Mouse (Mus musculus) kidney, embryonic 15.5 days (tissue): ENCODE measurements around the gene Cdca7l. TPM values are rescaled to one million over a fixed set of nuclear protein-coding genes. Genes with fewer than 3 reads are reported as not detected.
"Not testable (repeated sequence)": the region's sequence is repeated elsewhere in the genome, so short reads cannot be mapped to it uniquely, and the experiment has no call there.

Source experiments
- ATAC-seq: fragments of 200-750 bp; cut with Nextera tagmentation; replicated peaks from 2 replicates; pipeline ENCODE4 v1.8.0; 2017; ENCODE audit warnings: moderate TSS enrichment; ENCODE audit not compliant: low FRiP score
- H3K27ac ChIP-seq: fragments of 300-500 bp; sonication (generic); 2 replicates; pipeline ENCODE4 v1.5.1; 2015; ENCODE audit warnings: mild to moderate bottlenecking, inconsistent platforms
- H3K27me3 ChIP-seq: fragments of 300-500 bp; sonication (generic); 2 replicates; pipeline ENCODE4 v1.6.1; 2015; ENCODE audit warnings: inconsistent platforms
- H3K36me3 ChIP-seq: fragments of 300-500 bp; sonication (generic); 2 replicates; pipeline ENCODE4 v1.6.1; 2015; ENCODE audit warnings: inconsistent platforms
- H3K4me1 ChIP-seq: fragments of 300-500 bp; sonication (generic); 2 replicates; pipeline ENCODE4 v1.6.1; 2015; ENCODE audit warnings: inconsistent platforms
- H3K4me2 ChIP-seq: fragments of 300-500 bp; sonication (generic); 2 replicates; pipeline ENCODE4 v1.6.1; 2015; ENCODE audit warnings: moderate library complexity, mild to moderate bottlenecking, inconsistent platforms
- H3K4me3 ChIP-seq: fragments of 300-500 bp; sonication (generic); replicated peaks from 2 replicates; pipeline ENCODE4 v1.5.1; 2015; ENCODE audit warnings: mild to moderate bottlenecking, inconsistent platforms
- H3K9ac ChIP-seq: fragments of 300-500 bp; sonication (generic); 2 replicates; pipeline ENCODE4 v1.6.1; 2015; ENCODE audit warnings: mild to moderate bottlenecking, inconsistent platforms
- H3K9me3 ChIP-seq: fragments of 300-500 bp; sonication (generic); replicated peaks from 2 replicates; pipeline ENCODE4 v1.6.1; 2016; ENCODE audit warnings: inconsistent platforms
- WGBS: fragments of 180-500 bp; shearing (Covaris S2); methylation state at CpG from one replicate; pipeline ENCODE4 v1.1.7; 2015; ENCODE audit warnings: mixed read lengths; 5-methylcytosine and 5-hydroxymethylcytosine counted together
- polyA plus RNA-seq: library from polyadenylated mRNA; unstranded; fragments of >200 nt; fragmentation: Nextera tagmentation; extraction: Ambion mirVana; gene quantifications from 2 replicates; pipeline ENCODE4 v1.2.1, GENCODE M21; 2015

Gene Cdca7l
- polyA plus RNA-seq, 1 experiment from 2014 or later: 56.0 TPM

DNA sequence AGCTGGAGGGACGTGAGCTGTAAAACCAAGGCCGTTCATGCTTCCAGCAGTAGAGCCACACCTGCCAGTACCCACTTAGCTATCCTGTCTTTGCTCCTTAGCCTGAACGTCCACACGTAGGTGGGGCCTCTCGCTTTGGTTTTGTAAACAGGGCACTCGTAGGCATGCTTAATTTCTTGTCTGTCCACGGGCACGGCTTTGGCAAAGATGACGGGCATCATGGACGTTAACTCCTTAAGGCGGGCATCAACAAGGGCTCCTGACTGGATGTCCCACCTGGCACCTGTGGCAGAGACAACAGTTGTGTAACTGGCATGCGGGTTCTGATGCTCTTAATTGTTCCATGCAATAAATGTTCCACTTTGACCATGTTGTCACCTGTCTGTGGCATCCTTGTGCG lies 74.3 kb downstream of the Cdca7l start:
- 94% methylated on average over 13 of the region's 13 CpGs for WGBS
- Histone ChIP-seq H3K9me3 (no peaks in the 10 kb centered on the region), H3K4me1 (no peaks in the 10 kb centered on the region), H3K27me3 (no peaks in the 10 kb centered on the region), H3K9ac (no peak overlapping the region), H3K4me3 (no peak overlapping the region), H3K4me2 (no peak overlapping the region), H3K27ac (no peak overlapping the region), H3K36me3 (peaks cover 75% of the 10 kb centered on the region)
- ATAC-seq: no peak

DNA sequence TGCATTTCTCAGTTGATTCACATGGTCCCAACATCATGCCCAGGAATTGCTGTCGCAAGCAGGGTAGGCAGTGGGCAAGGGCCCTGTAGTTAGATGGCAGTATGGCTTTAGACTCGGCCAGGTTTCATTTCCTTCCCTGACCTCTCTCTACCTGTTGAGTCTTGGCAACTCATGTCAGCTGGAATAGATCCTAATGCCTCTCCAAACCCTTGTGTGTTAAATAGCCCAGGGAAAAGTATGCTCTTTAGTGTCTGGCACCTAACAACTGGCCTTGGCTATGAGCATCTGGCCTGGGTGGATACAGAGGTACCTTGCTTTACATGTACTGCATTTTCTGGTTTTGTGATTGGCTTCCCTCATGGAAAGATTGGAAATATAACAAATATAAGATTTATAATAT lies 80.5 kb downstream of the Cdca7l start:
- WGBS: 93% methylated on average over 2 of the region's 2 CpGs
- Histone ChIP-seq H3K27ac (no peak overlapping the region), H3K4me3 (no peak overlapping the region), H3K4me2 (no peak overlapping the region), H3K9me3 (no peaks in the 10 kb centered on the region), H3K27me3 (no peaks in the 10 kb centered on the region), H3K36me3 (peaks cover 15% of the 10 kb centered on the region), H3K9ac (no peak overlapping the region), H3K4me1 (no peaks in the 10 kb centered on the region)
- ATAC-seq: no peak

DNA sequence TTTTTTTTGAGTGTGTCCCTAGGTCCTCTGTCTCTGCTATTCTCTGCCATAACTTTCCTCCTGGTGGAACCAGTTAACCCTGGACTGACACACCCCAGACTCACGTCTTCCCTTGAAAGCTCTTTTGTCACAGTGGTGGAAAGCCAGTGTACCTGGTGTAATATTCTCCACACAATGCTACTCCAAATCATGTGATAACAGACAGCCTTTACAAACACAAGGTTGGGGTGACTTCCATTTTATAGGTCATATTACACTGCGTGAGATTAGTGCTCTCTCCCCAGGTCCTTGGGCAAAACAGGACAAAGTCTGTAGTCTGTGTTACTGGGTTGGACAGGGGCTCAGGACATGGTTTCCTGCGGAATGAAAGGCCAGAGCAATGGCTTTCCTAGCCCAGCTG lies 83.3 kb downstream of the Cdca7l start:
- no peaks in the 10 kb centered on the region for H3K27me3 ChIP-seq
- H3K9ac ChIP-seq: no peak overlapping the region
- H3K4me3 ChIP-seq: no peak overlapping the region
- H3K9me3 ChIP-seq: no peaks in the 10 kb centered on the region
- no peaks in the 10 kb centered on the region for H3K4me1 ChIP-seq
- H3K27ac ChIP-seq: no peak overlapping the region
- no peak overlapping the region for H3K4me2 ChIP-seq
- no peak for ATAC-seq
- H3K36me3 ChIP-seq: peaks cover 4% of the 10 kb centered on the region; the same call in 1 of the 2 replicates
- 71% methylated on average over 3 of the region's 3 CpGs for WGBS

DNA sequence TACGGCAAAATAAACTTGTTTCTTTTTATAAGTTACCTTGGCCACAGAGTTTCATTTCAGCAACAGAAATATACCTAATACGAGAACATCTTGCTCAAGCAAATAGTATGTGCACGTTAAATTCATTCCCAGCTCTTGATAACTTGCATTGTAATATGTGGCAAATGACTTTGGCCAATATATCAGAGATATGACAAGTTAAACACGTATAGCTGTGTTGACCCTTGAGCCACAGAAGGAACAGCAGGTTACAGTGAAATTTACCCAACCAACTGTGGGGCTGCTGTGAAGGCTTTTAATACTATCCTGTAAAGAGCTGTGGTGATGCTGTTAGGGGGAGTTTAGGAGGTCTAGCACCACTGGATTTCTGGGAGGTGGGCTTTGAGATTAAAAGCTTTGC lies 96.7 kb downstream of the Cdca7l start:
- not testable (repeated sequence) for H3K36me3 ChIP-seq, H3K4me1 ChIP-seq, H3K4me2 ChIP-seq, ATAC-seq, H3K9me3 ChIP-seq, H3K4me3 ChIP-seq, H3K27me3 ChIP-seq, H3K27ac ChIP-seq, H3K9ac ChIP-seq
- 71% methylated on average over 1 of the region's 4 CpGs for WGBS

DNA sequence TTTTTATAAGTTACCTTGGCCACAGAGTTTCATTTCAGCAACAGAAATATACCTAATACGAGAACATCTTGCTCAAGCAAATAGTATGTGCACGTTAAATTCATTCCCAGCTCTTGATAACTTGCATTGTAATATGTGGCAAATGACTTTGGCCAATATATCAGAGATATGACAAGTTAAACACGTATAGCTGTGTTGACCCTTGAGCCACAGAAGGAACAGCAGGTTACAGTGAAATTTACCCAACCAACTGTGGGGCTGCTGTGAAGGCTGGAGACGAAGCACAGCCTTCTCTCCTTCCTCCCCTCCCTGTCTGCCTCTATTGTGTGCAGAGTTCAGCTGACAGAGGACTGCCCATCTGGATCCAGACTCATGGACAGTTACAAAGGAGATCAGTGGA lies 97.3 kb downstream of the Cdca7l start:
- not testable (repeated sequence) for H3K27ac ChIP-seq, ATAC-seq, H3K4me3 ChIP-seq, H3K27me3 ChIP-seq, H3K4me2 ChIP-seq, H3K4me1 ChIP-seq, H3K36me3 ChIP-seq, H3K9ac ChIP-seq, H3K9me3 ChIP-seq
- 46% methylated on average over 2 of the region's 4 CpGs for WGBS

DNA sequence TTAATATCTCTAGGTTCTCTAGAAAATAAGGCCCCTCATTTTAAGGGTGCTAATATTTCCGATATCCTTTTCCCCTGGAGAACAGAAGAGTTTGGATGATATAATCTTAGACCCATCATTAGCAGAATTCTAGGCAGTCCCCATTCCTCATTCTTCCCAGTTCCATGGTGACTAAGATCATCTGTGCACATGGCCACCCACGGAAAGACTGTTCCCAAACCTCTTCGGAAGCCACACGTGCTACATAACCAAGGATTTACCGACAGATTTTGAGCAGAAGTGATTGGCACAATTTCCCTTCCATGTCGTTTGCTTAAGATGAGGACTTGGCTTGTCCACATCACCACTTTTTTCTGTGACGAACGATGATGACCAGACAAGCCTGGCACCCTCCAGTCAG lies 99.6 kb downstream of the Cdca7l start:
- Histone ChIP-seq H3K36me3 (no peaks in the 10 kb centered on the region), H3K4me1 (no peaks in the 10 kb centered on the region), H3K27me3 (no peaks in the 10 kb centered on the region), H3K27ac (no peak overlapping the region), H3K9me3 (no peaks in the 10 kb centered on the region), H3K9ac (no peak overlapping the region), H3K4me3 (no peak overlapping the region), H3K4me2 (no peak overlapping the region)
- no peak for ATAC-seq
- WGBS: 85% methylated on average over 8 of the region's 8 CpGs

DNA sequence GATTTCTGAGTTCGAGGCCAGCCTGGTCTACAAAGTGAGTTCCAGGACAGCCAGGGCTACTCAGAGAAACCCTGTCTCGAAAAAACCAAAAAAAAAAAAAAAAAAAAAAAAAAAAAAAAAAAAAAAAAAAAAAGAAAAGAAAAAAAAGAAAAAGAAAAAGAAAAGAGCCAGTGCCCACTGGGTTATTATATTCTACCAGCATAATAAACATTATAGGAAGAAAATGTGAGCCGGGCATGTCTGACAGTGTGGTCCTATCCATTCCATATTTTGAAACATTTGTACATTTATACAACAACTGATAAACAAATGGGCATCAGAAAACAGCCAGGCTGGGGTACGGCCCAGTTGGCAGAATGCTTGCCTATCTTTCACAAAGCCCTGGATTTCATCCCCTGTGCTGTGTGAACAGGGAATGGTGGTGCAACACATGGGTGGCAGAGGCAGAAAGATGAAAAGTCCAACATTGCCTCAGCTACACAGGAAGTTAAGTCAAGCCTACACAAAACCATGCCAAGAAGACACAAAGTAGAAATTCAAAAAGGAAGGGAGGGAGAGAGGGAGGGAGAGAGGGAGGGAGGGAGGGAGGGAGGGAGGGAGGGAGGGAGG lies 101.2 kb downstream of the Cdca7l start:
- not testable (repeated sequence) for H3K27ac ChIP-seq, H3K36me3 ChIP-seq, ATAC-seq, H3K4me1 ChIP-seq, H3K9ac ChIP-seq, H3K27me3 ChIP-seq, H3K4me2 ChIP-seq, H3K9me3 ChIP-seq, H3K4me3 ChIP-seq
- WGBS: 81% methylated on average over 4 of the region's 4 CpGs

DNA sequence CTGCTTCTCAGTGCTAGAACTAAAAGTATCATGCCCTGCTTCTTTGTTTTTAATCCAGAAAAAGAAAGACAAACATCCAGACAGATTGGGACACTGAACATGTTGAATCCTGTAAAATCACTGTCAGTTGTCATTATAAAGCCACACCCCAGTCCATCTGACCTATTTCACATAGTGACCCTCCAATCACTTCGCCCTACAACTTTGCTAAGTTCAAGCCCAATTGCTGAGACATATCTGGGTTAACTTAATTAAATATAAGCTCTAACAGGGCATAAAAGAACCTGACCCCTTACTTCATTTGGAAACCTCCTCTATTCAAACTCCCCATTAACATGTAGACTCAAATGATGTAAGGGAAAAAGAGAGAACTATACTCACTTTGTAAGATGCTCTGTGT lies 107.3 kb downstream of the Cdca7l start:
- Histone ChIP-seq H3K27me3 (no peaks in the 10 kb centered on the region), H3K4me2 (no peak overlapping the region), H3K9me3 (no peaks in the 10 kb centered on the region), H3K4me3 (no peak overlapping the region), H3K9ac (no peak overlapping the region), H3K36me3 (no peaks in the 10 kb centered on the region), H3K27ac (no peak overlapping the region), H3K4me1 (peaks cover 20% of the 10 kb centered on the region)
- 86% methylated on average over 1 of the region's 1 CpGs for WGBS
- ATAC-seq: no peak

DNA sequence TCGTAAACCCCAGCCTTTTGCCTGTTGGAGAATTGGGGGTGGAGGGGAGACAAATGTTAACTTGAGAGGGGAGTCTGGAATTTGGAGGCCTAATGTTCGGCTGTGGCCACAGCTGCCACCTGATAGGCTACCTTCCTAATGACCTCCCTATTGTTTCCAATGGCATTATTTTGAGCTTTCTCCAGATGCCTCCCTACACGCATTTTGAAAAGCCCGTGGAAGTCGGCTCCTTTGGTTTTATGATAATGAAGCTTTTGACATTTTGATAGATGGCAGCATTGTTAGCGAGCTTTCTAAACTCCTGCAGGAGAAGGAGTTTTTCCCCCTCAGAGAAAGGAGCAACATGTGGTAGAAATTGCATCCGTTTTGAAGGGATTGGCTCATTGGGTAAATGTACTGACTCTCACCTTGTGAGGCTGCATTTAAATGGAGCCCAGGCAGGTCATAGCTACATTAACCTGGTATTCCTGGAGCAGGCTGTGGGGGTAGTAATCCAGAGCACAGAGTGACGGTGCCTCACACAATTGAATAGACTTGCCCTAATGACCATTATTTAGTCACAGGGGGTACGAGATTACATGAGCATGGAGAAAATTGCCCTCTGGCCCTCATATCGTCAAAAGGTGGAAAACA lies 110.6 kb downstream of the Cdca7l start:
- Histone ChIP-seq H3K36me3 (no peaks in the 10 kb centered on the region), H3K27me3 (no peaks in the 10 kb centered on the region), H3K4me1 (peaks cover 20% of the 10 kb centered on the region), H3K4me2 (0 out of 2 replicates have a peak overlapping the region, but pooled peaks have one; percentile 0), H3K9ac (no peak overlapping the region), H3K9me3 (no peaks in the 10 kb centered on the region), H3K4me3 (no peak overlapping the region), H3K27ac (peak overlapping the region; percentile 57)
- 17% methylated on average over 10 of the region's 10 CpGs for WGBS
- ATAC-seq: peak; percentile 76

DNA sequence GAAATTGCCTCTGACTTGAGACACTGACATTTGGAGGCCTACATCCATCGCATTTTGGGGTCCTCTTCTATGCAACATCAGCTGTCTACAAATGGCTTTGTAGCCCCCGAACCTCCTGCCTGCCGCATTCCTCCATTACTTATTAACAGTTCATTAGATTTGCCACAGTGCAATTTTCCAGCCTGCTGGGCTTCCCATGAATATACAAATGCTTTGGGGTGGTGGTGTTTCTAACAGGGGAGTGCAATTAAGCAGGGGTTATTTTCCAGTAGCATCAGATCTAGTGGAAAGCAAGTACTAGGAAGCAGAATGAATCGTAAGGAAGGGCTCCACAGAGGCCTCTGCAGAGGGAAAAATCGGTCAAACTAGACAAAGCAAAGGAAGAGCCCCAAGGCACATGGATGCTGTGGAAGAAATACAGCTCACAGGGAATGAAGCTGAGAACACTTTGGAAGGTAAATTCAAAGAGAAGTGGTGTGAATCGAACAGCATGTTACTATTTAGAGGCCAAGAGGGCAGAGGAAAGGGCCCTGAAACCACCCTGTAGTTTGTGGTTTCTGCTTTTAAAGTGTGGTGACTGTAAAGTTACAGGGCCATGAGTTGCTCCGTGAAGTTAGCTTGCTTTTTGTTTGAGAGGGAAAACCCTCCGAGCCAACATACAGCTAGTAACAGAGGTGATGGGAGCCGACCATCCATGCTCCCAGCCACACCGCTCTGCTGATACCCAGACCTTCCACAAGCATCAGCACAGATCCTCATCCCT lies 111.9 kb downstream of the Cdca7l start:
- H3K9ac ChIP-seq: no peak overlapping the region
- WGBS: 54% methylated on average over 10 of the region's 10 CpGs
- peak overlapping the region; percentile 52 for H3K27ac ChIP-seq
- peak; percentile 61 for ATAC-seq
- peaks cover 20% of the 10 kb centered on the region for H3K4me1 ChIP-seq
- no peaks in the 10 kb centered on the region for H3K27me3 ChIP-seq
- no peak overlapping the region for H3K4me3 ChIP-seq
- no peaks in the 10 kb centered on the region for H3K9me3 ChIP-seq
- no peak overlapping the region for H3K4me2 ChIP-seq
- no peaks in the 10 kb centered on the region for H3K36me3 ChIP-seq
